Mouse (Mus musculus): ENCODE measurements around the gene Agr2.

Gene Agr2

DNA sequence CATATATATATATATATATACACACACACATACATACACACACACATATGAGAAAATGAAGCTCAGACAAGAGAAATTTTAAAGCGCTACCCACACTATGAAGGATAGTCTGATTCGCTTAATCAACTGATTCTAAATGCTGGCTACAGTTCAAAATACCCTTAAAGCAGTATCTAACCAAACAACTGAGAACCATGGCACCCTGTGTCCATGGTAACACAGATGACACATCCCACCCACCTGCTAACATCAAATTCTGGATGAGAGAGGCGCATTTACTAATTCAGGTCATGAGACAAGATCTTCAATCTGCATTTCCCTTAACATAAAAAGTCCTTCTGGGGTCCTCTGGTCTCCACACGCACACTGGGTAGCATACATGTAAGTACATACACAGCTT lies 33.4 kb downstream of the Agr2 start:
- in situ Hi-C loops (cut with MseI, MboI), result no loop called here

DNA sequence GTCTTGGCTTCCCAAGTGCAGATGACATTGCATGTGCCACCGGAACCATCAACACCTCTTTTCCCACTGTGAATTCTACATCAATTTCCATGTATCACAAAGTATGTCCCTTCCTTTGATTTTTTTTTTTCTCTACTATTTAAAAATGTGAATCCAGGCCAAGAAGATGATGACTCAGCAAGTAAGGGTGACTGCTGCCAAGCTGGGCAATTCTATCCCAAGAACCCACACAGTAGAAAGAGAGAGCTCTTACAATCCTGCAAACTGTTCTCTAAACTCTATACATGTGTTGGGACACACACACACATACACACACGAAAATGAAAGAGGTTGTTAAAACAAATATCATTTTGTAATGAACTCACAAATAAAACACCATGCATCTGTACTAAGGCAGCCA lies 34.5 kb downstream of the Agr2 start:
- in situ Hi-C loops (cut with MseI, MboI), result no loop called here

- in situ Hi-C loops (cut with MseI, MboI), result no loop called here
Measured at GRCm38 (mm10) chr12:36028968-36029645, 36.4 kb downstream of the Agr2 start.

- in situ Hi-C loops (cut with MseI, MboI), result no loop called here
Measured at GRCm38 (mm10) chr12:36029687-36030086, 37.0 kb downstream of the Agr2 start.

GRCm38 (mm10) chr12:36030660-36031363 lies 38.1 kb downstream of the Agr2 start:
- in situ Hi-C loops (cut with MseI, MboI), result no loop called here

GRCm38 (mm10) chr12:36032419-36032818 lies 39.7 kb downstream of the Agr2 start:
- in situ Hi-C loops (cut with MseI, MboI), result no loop called here

GRCm38 (mm10) chr12:36035501-36035900 lies 42.8 kb downstream of the Agr2 start:
- in situ Hi-C loops (cut with MseI, MboI), result no loop called here

- in situ Hi-C loops (cut with MseI, MboI), result no loop called here
Measured at GRCm38 (mm10) chr12:36036121-36036520, 43.4 kb downstream of the Agr2 start.

GRCm38 (mm10) chr12:36036776-36037175 lies 44.1 kb downstream of the Agr2 start:
- in situ Hi-C loops (cut with MseI, MboI), result no loop called here

- in situ Hi-C loops (cut with MseI, MboI), result no loop called here
Measured at GRCm38 (mm10) chr12:36039541-36040084, 46.9 kb downstream of the Agr2 start.

DNA sequence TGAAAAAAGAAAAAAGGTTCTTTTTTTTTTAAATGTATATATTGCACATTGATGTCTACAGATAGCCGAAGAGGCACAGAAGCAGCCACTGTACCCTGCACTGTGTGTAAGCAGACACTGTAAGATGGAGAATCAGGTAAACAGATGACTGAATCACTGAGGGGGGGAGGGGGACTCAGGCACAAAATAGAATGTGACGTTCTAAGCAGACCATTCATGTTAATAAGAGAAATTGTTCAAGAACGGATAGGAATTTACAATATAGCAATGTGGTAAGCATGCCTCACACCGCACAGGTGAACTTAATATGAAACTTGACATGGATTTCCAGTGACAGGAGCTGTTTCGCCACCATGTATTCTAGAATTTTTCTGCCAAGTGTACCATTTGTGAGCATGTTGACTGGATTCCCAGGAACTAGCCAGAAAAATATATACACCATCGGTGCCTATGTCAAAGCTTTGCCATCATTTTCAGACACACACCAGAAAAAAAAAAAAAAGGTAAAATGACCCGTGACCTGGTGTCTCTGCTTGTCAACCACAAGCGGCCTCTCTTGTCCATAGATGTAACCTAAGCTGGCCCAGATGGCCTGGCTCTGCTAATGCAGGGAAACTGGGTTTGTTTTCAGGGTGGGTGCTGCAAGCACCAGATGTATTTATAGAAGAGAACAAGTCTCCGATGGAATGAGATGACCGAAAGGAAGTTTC lies 48.0 kb downstream of the Agr2 start:
- in situ Hi-C loops (cut with MseI, MboI), result no loop called here

GRCm38 (mm10) chr12:36041281-36041589 lies 48.5 kb downstream of the Agr2 start:
- in situ Hi-C loops (cut with MseI, MboI), result no loop called here

GRCm38 (mm10) chr12:36041703-36042347 lies 49.1 kb downstream of the Agr2 start:
- in situ Hi-C loops (cut with MseI, MboI), result no loop called here

GRCm38 (mm10) chr12:36042348-36042778 lies 49.7 kb downstream of the Agr2 start, which contains the start of gene Tspan13:
Gene Tspan13 (minus strand): TSS chr12:36042500.
- in situ Hi-C loops (cut with MseI, MboI), result no loop called here

DNA sequence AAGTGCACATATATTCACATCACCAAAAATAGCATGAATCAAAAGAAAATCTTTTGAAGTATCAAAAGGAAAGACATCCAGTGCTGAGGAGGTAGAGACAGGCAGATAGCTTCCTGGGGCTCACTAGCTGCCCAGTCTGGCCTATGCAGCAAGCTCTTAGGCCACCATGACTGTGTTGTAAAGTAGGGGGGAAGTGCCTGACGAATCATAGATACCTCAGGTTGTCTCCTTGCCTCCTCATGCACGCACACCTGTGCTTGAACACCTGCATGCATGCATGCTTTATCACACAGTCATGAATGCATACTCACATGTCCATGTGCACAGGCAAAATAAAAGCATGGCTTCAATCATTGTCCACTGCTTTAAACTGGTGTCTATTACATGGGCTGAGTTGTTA lies 52.0 kb downstream of the Agr2 start:
- in situ Hi-C loops (cut with MseI, MboI), result no loop called here

GRCm38 (mm10) chr12:36046196-36046595 lies 53.5 kb downstream of the Agr2 start:
- in situ Hi-C loops (cut with MseI, MboI), result no loop called here

GRCm38 (mm10) chr12:36047593-36047992 lies 54.9 kb downstream of the Agr2 start:
- in situ Hi-C loops (cut with MseI, MboI), result no loop called here

DNA sequence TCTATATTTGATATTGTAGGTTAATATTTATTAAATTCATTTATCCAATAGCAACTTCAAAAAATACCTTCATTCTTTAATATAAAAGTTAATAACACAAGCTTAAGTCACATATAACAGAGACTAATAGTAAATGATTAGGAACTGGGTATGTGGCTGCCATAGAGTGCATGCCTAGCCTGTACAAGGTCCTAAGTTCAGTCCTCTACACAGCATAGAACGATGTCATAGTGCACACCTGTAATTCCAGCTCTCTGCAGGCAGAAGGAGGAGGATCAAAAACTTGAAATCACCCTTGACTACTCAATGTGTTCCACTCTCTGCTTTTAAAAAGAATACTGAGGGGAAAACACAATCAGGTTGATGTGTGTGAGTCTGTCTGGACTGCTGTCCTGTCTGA lies 57.6 kb downstream of the Agr2 start:
- in situ Hi-C loops (cut with MseI, MboI), result no loop called here
